Mouse (Mus musculus) urinary bladder, adult 18-20 months (tissue): ENCODE data around the gene Kcnk12.

Experiments
- DNase-seq, 2 experiments: peaks; one replicate each; pipeline ENCODE4 v3.0.0; 2022; ENCODE audit warnings: low spot score in 2 of 2, mixed read lengths in 2 of 2

Kcnk12 gene

DNA sequence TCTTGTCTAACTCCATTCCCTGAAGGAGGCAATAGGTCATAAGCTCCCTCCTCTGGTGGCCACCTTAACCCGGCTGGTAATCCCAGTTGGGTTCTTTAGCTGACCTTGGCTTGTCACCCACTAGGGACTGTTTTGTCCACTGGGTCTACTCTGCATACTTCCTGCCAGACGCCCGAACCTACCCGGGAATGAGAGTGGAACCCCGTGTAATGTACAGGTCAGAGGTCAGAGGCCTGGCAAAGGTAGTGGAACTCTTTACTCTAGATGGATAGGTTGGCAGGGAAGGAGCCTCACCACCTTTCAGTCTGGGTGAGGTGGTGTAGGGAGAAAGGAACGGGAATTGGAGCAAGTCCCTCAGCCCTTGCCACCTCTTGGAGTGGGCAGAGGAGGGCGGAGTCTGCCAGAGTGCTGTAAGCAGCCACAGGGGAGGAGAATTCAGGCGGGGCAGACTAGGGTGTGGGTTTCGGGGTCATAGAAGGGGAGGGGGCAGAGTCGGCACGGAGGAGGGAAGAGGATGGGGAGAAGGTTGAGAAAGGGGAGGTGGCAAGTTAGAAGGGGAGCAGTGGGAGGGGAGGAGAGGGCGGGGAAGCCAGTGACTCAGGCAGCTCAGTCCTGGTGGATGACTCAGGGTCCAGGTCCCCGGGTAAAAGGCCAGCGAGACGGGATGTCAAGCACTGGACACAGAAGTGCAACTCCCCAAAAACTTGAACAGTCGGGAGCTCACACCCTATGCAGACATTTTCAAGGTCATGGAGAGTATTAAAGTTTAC is 98.6 kb downstream of the Kcnk12 start:
- no peak for DNase-seq

DNA sequence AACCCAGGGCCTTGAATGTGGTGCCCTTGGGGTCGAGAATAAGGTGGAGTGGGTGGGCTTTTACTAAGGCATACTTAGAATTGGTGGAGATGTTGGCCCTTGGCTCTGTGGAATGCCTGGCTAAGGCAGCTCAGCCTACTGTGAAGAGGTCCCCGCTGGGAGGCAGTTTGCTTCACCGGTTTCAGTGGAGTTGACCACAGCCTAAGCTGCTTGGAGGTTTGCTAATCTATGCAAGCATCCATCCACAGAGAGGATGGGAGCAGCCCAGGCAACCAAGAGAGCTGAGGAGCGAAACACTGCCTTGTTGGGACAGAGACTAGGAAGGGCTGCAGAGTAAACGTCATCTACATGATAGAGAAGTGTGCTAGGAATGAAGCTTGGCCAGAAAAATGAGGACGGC is 101.0 kb downstream of the Kcnk12 start:
- DNase-seq = no peak

DNA sequence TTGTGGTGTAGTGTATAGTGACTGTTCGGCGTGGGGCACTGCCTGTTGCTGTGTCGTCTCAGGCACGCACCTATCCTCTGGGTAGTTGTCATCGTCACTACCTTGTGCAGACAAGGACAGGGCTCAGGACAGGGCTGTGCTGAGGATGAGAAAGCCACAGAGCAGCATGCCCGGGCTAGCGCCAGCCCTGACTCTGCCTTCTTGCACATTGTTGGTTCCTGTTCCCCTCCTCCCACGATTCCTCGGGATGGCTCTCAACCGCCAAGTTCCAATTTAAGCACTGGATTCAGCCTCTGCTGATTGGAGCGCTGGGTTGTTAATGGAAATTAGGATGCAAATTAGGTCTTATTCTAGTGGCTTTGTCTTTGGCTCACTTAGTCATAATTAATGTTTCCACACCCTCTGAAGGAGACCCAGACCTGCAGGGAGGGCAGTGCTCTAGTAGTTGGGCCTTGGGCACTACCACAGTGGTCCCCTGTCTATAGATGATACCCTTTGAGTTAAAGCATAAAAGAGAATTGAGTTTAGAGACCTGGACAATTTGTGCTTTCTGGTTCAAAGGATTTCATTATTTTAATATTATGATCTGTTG is 101.8 kb downstream of the Kcnk12 start:
- DNase-seq = no peak
